Mouse (Mus musculus) gastrocnemius, adult 18-20 months (tissue): ENCODE measurements around the gene Rrp7a. TPM values are rescaled to one million over a fixed set of nuclear protein-coding genes. Genes with fewer than 3 reads are reported as not detected.

Experiments
- DNase-seq: peaks from one replicate; pipeline ENCODE4 v3.0.0; 2021; ENCODE audit warnings: low spot score
- total RNA-seq, 2 experiments: library from RNA; stranded (reverse); gene quantifications; 2 replicates each; pipeline ENCODE4 v1.2.3; 2021

Gene Rrp7a
- total RNA-seq, 2 experiments from 2014 or later = 37.4 to 46.5 TPM

DNA sequence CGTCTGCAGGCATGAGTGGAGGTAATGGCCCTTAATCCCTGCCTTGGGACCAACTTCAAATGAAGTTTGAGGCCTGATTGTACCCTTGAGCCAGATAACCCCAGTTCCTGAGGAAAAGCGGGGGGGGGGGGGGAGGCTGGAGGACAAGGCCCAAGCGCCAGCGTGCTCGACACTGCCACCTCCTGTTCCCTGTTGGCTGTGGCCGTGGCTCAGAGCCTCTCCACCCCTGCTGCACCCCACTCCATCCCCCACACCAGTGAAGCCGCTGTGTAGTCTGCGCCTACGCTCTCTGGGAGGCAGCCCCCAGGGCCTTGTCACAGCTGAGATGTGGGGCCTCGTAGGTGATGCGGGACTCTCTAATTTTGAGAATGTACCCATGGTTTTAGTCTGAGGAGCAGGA lies 9.7 kb downstream of the Rrp7a start:
- peak; percentile 71 for DNase-seq

DNA sequence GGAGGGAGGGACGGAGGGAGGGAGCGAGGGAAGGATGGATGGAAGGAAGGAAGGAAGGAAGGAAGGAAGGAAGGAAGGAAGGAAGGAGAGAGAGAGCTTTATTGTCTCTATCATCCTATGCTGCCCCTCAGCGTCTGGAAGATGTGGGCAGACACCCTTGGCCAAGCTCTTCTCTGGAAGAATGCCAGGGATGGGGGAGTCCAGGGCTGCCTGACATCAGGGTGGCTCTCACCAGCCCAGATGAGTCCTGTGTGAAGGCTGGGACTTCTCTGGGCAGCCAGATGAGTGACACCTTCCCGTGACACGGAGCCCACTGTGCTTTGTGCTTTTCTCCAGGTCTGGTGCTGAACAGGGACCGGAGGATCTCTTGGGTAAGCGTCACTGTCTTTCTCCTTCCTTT lies 10.7 kb downstream of the Rrp7a start:
- DNase-seq = no peak

DNA sequence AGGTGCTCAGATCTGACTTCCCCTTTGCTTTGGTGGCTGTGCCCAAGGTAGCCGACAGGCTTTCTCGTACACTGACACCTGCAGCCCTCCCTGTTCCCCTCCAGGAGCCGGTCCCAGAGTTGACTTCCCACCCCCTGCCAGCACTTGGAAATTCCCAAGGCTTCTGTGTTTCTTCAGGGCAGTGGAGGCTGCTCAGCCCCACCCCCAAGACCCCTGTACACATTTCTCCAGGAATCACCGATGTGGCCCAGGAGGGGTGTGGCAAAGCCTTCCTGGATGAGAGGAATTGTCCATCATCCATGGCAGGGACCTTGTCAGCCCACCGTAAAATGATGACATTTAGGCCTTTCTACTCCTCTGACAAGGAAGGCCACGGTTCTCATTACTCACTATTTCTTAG lies 11.3 kb downstream of the Rrp7a start:
- no peak for DNase-seq

DNA sequence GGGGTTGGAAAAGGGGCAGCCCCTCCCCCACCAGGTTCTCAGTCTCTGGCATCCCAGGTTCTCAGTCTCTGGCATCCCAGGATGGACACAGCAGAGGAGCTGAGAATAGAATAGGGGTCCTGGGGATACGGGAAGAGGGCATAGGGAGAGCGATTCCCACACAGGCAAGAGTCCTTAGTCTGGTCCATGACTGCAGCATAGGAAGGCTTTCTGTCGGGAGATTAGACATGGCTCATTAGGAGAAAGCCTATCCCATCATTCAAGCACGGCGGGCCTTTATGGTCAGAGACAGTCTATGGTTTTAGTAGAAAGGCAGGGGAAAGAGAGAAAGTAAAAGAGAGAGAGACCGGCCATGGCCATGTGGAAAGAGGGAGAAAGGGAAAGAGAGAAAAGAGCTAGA lies 14.8 kb downstream of the Rrp7a start:
- no peak for DNase-seq

DNA sequence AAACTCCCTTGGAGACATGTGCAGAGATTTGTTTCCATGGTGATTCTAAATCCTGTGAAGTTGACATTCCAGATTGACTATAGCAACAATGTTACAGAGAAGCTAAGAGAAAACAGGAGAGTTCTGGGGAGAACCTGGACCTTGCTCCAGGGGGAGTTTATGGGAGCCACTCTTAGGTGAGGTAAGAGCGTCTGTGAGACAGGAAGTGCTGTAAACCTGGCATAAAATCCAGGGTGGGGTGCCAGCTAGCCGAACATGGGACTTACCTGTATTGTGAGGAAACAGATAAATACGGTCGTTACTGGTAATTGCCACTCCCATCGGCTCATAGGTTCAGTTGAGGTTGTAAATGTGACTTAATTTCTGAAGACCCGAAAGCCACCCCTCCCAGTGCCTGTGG lies 16.2 kb downstream of the Rrp7a start:
- no peak for DNase-seq

DNA sequence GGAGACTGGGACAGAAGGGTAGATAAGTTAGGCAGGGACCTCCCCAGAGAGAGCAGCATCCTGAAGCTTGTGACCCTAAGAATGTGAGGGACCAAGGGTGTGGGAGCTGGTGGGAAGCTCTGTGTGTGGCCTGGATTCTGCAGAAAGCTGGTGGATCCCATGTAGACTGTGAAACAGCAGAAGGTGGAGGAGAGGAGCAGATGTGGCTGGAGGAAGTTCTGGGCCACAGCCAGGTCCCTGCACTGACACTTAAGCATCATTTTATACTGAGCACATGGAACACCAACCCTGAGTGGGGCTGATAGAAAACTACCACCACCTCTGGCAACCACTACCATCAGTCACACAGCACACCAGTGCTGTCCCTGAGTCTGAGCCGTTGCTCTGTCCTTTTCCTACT lies 19.5 kb downstream of the Rrp7a start:
- no peak for DNase-seq

DNA sequence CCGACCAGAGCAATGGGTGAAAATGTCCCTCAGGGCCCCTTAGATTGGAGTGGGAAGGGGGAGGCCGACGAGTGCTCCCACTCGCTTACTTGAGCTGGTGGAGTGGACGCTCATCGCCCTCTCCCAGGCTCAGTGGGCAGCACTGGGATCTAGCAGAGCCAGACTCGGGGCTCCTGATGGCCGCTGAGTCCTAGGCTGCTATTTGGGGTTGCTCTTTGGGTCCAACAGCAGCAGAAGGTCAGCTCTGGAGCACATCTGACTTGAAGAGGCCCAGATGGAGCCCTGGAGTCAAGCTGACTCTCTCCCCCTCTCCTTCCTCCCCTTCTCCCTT lies 22.3 kb downstream of the Rrp7a start:
- no peak for DNase-seq

DNA sequence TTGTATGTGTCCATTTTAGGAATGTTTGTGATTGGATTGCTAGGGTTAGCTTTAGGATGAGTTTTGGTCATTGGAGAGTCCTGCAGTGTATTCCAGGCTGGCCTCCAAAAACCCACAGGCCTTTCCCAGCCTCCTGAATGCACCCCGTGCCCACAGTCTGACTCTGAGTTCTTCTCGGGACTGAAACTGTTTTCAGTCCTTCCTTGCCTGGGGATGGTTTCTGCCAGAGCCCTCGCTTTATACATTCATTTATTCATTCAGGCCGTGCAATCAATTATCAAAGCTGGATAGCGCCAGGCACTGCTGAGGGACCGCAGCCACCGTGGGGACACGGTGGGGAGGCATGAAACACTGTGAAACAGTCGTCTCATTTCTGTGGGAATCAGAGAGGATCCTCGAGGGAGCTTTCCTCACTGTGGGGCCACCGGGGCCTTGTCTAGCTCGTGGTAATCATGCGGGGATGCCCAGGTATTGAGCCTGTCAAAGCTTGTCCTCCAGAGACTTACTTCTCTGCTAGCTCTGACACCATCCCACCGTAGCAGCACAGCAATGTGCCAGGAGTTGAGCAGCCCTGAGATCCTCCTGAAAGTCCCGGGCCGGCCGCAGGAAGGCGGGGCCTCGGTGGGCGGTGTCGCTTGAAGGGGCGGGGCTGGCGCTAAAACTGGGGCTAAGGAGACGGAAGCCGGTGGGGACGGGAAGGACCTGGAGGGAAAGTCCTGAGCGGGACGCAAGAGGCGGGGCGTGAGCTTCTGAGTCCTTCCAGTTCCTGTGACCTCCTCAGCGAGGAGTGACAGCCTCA lies 22.9 kb downstream of the Rrp7a start:
- DNase-seq = peak; percentile 95

DNA sequence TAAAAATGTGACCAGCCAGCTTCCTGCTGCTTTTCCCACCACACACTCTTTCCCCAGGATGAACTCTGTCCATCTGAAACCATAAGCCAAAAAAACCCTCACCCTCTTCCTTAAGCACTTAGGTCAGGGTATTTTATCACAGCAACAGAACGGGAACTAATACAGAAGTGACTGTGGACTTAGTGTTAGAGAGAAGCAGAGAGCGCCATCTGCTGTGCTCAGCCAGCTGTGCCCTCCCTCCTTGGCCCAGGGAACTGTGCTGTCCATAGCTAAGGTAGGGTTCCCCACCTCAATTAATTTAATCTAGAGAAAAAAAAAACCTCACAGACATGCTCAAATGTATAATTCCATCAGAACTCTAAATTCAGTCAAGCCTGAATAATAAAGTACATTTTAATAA lies 26.7 kb downstream of the Rrp7a start:
- DNase-seq = no peak

DNA sequence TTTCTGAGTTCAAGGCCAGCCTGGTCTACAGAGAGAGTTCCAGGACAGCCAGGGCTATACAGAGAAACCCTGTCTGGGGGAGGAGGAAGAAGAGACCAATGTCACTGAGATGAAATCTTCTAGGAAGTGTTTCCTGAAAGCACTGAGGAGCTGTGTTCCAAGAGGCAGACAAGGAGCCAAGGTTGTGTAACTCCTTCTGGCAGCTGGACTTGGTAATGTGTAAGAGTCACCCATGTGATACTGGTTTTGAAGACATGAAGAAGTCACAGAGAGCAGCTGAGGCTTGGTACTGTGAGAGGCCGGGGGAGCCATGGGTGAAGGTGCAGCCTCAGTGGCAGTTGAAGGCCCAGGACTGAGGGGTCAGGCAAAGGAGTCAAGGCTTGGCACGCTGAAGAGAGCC lies 28.9 kb downstream of the Rrp7a start:
- peak; percentile 71 for DNase-seq

DNA sequence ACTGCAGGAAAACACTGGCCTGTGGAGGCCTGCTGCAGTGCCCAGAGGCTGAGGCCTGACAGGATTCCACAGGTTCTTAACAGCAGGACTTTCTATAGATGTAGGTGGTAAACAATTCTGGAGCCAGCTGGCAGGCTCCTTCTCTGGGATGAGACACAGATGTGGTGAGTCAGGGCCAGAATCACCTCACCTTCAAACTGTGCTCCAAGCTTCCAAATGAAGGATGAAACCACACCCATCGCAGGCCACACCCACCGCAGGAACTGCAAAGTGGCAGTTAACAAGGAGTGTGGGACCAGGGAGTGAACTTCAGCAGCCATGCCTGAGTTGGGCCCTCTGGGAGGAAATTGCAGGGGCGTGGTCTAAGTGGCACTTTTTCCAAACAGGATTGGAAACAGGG lies 31.7 kb downstream of the Rrp7a start:
- DNase-seq = no peak

DNA sequence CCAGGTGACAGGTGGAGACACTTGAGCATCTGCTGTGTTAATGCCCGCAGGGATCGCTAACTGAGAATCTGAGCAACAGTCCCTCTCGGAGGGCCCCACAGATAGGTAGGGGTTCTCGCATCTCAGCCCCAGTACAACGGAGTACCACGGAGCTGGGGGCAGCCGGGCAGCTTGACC lies 33.3 kb downstream of the Rrp7a start, which contains the start of gene Serhl:
Gene Serhl (plus strand): TSS at position 78 of the 177 bp plus-strand sequence.
- DNase-seq = no peak

DNA sequence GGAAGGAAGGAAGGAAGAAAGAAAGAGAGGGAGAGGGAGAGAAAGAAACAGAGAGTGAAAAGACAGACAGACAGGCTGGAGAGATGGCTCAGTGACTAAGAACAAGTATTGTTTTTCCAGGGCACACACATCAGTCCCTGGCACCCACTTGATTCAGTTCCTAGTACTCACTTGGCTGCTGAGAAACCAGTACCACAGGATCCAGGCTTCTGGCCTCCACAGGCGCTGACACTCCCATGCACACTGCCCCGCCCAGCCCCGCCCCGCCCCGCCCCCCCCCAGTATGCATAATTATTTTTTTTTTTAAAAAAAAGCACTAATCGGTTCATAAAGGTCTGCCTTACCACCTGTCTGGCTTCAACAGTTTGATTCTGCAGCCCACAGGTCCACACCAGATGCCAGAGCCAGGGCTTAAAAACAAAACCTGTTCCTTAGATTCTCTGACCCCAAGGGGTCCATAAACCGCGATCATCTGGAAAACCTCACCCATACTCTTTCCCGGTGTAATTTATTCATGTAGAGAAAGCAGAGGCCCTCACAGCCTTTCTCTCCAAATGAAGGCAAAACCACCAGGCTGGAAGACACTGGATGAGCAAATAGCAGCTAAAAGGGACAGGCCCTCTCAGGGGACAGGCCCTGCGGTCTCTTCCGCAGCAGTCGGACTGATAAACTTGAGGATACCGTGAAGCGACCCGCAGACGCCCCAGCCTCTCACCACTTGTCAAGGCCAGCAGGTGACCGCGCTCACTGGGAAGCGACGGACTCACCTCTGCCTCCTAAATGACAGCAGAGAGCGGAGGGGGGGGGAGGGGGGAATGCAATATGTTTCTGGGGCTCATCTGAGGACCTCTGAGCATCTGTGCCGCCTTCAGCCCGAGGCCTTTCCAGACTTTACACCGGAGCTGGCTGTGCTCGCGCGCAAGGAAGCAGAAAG lies 33.8 kb downstream of the Rrp7a start:
- no peak for DNase-seq

DNA sequence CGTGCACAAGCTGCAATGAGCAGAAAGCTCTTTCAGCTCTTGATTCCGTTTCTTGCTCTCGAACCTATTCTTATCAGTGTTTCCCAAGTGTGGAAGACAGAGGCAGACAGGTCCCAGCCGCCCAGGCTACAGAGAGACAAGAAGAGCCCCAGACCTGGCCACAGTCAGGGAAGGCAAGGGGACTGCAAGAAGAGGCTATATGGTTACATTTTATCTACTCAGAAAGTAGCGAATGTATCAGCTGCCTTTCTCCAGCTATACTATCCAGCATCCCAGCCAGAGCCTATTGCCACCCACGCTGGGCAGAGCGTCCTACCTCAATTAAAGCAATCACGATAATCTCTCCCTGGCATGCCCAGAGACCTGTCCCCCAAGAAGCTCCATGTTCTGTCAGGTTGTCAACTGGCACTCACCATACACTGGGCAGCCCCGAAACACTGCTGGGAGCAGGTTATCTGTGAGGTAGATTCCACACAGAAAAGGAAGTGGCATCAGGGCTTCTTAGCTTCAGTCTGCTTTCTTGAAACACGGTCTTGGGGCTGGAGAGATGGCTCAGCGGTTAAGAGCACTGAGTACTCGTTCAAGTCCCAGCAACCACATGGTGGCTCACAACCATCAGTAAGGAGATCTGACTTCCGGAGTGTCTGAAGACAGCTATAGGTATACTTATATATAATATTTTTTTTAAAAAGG lies 35.8 kb downstream of the Rrp7a start:
- DNase-seq = no peak

DNA sequence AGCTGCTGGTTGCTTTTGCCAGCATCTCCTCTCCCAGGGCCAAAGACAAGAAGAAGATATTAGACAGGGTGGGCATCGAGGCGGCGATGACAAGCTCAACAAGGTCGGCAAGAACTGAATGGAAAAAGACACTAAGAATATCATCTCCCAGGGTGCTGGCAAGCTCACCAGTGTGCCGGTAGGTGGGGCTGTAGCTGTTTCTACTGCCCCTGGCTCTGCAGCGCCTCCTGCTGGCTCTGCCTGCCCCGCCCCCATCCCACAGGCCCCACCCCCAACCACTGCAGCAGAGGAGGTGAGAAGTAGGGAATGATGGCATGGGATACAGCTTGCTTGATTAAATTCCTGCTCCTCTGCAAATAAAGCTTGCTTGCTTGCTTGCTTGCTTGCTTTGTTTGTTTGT lies 36.7 kb downstream of the Rrp7a start:
- DNase-seq = peak; percentile 58

DNA sequence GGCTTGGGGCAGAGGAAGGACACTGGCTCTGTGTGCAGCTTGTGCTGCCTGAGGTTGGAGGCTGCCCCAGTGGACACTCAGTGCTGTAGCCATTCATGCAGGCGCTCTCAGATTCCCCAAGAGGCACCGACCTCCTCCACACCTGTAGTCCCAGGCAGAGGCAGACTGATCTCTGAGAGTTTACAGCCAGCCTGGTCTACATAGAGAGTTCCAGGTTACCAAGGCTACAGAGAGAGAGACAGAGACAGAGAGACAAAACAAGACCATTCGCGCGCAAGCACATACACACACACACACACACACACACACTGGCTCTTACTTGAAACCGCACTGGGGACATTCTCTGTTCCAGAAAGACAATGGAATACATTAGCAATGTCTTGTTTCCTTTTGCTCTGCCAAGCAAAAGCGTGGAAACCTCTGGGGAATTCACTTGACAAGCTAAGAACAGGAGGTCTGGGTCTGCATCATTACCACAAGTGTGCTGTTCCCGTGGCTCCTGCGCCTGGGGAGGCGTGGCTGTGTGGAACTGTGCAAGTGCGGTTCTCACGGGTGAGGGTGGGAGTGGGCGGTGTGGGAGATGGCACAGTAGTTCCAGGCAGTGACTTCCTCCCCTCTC lies 38.5 kb downstream of the Rrp7a start:
- DNase-seq = no peak

DNA sequence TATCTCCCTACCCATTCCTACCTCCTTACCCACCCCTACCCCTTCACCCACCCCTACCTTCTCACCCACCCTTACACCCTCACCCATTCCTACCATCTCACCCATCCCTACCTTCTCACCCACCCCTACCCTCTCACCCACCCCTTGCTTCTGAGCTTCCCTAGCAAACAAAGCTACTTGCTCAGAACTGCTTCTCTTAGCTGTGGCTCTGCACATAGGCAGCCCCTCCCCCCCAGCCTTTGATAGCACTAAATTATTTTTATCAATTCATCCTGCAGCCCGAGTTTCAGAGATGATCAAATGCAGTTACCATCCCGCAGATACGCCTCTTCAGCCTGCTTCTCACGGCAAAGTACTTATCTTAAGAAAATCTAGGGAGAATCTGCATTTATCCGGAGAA lies 39.1 kb downstream of the Rrp7a start:
- DNase-seq = no peak

DNA sequence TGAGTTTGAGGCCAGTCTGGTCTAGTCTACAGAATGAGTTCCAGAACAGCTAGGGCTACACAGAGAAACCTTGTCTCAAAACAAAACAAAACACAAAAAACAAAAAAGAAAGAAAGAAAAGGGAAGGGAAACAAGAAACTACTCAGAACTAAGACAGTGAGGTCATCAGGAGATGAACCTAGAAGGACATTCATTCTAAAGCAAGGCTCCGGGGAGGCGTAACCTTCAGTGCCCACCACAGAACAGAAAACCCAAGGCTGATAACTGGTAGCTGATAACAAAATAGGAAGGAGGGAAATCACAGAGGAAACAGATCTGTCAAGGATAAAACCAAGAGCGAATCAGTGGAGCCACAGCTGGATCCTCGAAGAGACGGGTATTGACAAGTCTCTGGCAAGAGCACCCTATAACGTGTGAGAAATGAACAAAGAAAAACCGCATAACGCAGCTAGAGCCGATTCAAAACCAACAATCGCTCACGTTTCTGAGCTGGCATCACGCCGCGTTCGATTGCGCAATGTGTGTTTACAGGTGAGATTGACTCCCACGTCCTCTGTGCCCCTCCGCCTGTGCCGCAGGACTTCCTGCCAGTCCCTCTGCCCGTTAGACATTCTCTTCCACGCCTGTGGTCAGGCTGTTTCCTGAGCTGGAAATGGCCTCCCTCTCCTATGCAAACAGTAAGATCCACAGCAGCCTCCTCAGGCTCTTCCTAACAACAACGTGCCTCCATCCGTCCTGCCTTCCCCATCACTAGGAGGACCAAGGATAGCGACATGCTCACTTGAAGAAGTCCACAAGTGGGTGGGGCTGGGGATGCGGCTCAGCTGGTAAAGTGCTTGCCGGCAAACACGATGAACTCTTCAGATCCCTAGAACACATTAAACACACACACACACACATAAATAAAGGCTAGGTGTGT lies 46.7 kb downstream of the Rrp7a start:
- DNase-seq = no peak

DNA sequence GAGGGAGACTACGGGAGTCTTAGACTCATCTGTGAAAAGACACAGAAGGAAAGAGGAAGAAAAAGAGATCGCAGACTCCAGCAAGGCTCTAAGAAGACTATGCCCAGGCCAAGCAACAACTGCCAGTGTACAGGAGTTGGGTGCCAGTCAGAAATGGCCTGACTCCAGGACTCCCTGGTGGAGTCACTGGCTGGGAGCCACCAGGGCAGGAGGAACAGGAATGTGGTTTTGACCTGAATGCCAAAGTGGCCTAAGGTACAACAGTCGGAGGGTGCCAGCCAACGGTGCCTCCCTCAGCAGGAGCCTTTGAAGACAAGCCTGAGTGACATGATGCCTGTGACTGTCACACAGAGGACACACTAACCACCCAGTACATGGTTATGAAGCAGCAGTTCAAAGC lies 48.4 kb downstream of the Rrp7a start:
- DNase-seq = no peak

DNA sequence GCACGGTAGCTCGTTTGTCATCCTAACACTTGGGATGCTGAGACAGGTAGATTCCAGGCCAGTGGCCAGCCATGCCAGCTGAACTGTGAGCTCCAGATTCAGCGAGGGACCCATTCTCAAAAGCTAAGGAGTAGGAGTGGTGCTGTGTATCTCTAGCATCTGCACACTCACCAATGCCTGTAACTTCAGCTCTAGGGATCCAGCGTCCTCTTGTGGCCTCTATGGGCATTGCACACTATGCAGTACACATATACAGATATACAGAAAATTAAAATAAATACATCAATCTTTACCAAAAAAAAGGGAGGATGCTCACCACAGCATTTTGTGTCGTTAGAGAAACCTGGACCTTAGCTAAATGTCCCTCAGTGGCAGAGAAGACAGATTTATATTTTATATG lies 50.8 kb downstream of the Rrp7a start:
- no peak for DNase-seq

DNA sequence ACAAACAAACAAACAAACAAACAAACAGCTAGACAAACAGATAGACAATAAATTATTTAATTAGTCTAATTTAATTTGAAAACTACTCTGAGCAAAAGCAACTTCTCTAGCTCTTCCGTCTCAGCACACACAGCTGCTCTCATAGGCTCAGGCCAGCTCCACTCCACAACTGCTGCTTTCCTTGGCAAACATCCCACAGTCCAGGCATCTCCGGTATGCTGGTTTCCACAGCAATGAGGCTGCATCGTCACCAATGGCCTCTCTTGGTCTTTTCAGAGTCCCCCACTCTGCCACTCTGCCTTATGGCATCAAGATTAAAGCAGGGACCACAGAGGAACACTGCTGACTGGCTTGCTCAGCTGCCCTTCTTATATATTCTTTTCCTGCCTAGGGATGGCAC lies 51.7 kb downstream of the Rrp7a start:
- no peak for DNase-seq
